Mouse (Mus musculus) hindlimb bud, embryonic 11.5 days (tissue): ENCODE measurements around the gene Batf.

Experiments used
- DNase-seq: peaks from one replicate; pipeline ENCODE4 v3.0.0-alpha.2; 2012; ENCODE audit warnings: low read depth, low spot score; ENCODE audit errors: extremely low spot score

Batf gene

GRCm38 (mm10) chr12:85726729-85727397 lies 40.4 kb downstream of the Batf start:
- DNase-seq = no peak

GRCm38 (mm10) chr12:85728181-85728580 lies 41.7 kb downstream of the Batf start:
- DNase-seq = no peak

GRCm38 (mm10) chr12:85729022-85729944 lies 42.8 kb downstream of the Batf start:
- DNase-seq = no peak

GRCm38 (mm10) chr12:85729945-85730290 lies 43.4 kb downstream of the Batf start:
- no peak for DNase-seq

GRCm38 (mm10) chr12:85736203-85736602 lies 49.7 kb downstream of the Batf start:
- DNase-seq = no peak

- no peak for DNase-seq
Measured at GRCm38 (mm10) chr12:85736960-85737359, 50.5 kb downstream of the Batf start.

- peak; percentile 47 for DNase-seq
Measured at GRCm38 (mm10) chr12:85745827-85746695, 59.6 kb downstream of the Batf start, which contains the start of gene Flvcr2. Flvcr2 (plus strand) TSS chr12:85746539.

- no peak for DNase-seq
Measured at GRCm38 (mm10) chr12:85746696-85747219, 60.3 kb downstream of the Batf start.

GRCm38 (mm10) chr12:85747343-85747742 lies 60.9 kb downstream of the Batf start:
- no peak for DNase-seq

- DNase-seq = no peak
Measured at GRCm38 (mm10) chr12:85749861-85750260, 63.4 kb downstream of the Batf start.

- no peak for DNase-seq
Measured at GRCm38 (mm10) chr12:85752116-85752515, 65.6 kb downstream of the Batf start.

- no peak for DNase-seq
Measured at GRCm38 (mm10) chr12:85753223-85753622, 66.8 kb downstream of the Batf start.

GRCm38 (mm10) chr12:85754611-85755265 lies 68.3 kb downstream of the Batf start:
- DNase-seq = no peak

- no peak for DNase-seq
Measured at GRCm38 (mm10) chr12:85756455-85756854, 70.0 kb downstream of the Batf start.

- no peak for DNase-seq
Measured at GRCm38 (mm10) chr12:85757074-85757473, 70.6 kb downstream of the Batf start.
